Mouse (Mus musculus) lung, embryonic 16.5 days (tissue): ENCODE measurements at regions not wholly inside any gene's neighbourhood (a gene's known extent, or its start where the extent isn't known, plus 50 kb on each side); places are given as distances from the start of the nearest gene placed in this dataset.

Experiments used
- ATAC-seq: fragments of 200-750 bp; cut with Nextera tagmentation; 2 replicates; pipeline ENCODE4 v1.8.0; 2017; ENCODE audit warnings: low read depth, mild to moderate bottlenecking, moderate library complexity
- H3K27ac ChIP-seq: fragments of 300-500 bp; sonication (generic); 2 replicates; pipeline ENCODE4 v1.5.1; 2014; ENCODE audit warnings: mild to moderate bottlenecking, control low read depth, low read length
- H3K27me3 ChIP-seq: fragments of 300-500 bp; sonication (generic); 2 replicates; pipeline ENCODE4 v1.6.1; 2014; ENCODE audit warnings: low read depth, low read length, mixed read lengths; ENCODE audit not compliant: control insufficient read depth, insufficient read depth
- H3K36me3 ChIP-seq: fragments of 300-500 bp; sonication (generic); 2 replicates; pipeline ENCODE4 v1.6.1; 2014; ENCODE audit warnings: low read length; ENCODE audit not compliant: control insufficient read depth, insufficient read depth
- H3K4me1 ChIP-seq: fragments of 300-500 bp; sonication (generic); replicated peaks from 2 replicates; pipeline ENCODE4 v1.6.1; 2014; ENCODE audit warnings: low read length, mixed read lengths; ENCODE audit not compliant: control insufficient read depth, insufficient read depth
- H3K4me2 ChIP-seq: fragments of 300-500 bp; sonication (generic); 2 replicates; pipeline ENCODE4 v1.6.1; 2014; ENCODE audit warnings: low read depth, low read length, control low read depth
- H3K4me3 ChIP-seq: fragments of 300-500 bp; sonication (generic); 2 replicates; pipeline ENCODE4 v1.5.1; 2014; ENCODE audit warnings: mild to moderate bottlenecking, low read length, control low read depth
- H3K9ac ChIP-seq: fragments of 300-500 bp; sonication (generic); 2 replicates; pipeline ENCODE4 v1.6.1; 2014; ENCODE audit warnings: low read length, control low read depth
- H3K9me3 ChIP-seq: fragments of 300-500 bp; sonication (generic); 2 replicates; pipeline ENCODE4 v1.6.1; 2016; ENCODE audit warnings: low read length; ENCODE audit not compliant: control insufficient read depth
- WGBS: fragments of 180-500 bp; shearing (Covaris S2); extraction: QIAGEN DNeasy Blood & Tissue Kit; methylation state at CpG from one replicate; pipeline ENCODE4 v1.1.7; 2014; 5-methylcytosine and 5-hydroxymethylcytosine counted together

- Histone ChIP-seq H3K9ac (no peak overlapping the region), H3K4me3 (no peak overlapping the region), H3K27me3 (no peaks in the 10 kb centered on the region), H3K9me3 (no peaks in the 10 kb centered on the region), H3K4me2 (no peak overlapping the region), H3K4me1 (no peaks in the 10 kb centered on the region), H3K36me3 (no peaks in the 10 kb centered on the region), H3K27ac (no peak overlapping the region)
- WGBS: 82% methylated on average over 12 of the region's 12 CpGs
- ATAC-seq: no peak
Measured at GRCm38 (mm10) chr19:28770419-28770818, 64.4 kb upstream of the Slc1a1 start.

GRCm38 (mm10) chr19:28771836-28772235 is 63.0 kb upstream of the Slc1a1 start:
- Histone ChIP-seq H3K36me3 (no peaks in the 10 kb centered on the region), H3K9ac (no peak overlapping the region), H3K4me1 (no peaks in the 10 kb centered on the region; the same call in 1 of the 2 replicates), H3K27ac (no peak overlapping the region), H3K4me3 (no peak overlapping the region), H3K27me3 (no peaks in the 10 kb centered on the region), H3K4me2 (no peak overlapping the region), H3K9me3 (no peaks in the 10 kb centered on the region)
- ATAC-seq: no peak
- WGBS: 35% methylated on average over 7 of the region's 7 CpGs

GRCm38 (mm10) chr19:28772840-28773570 is 61.8 kb upstream of the Slc1a1 start:
- Histone ChIP-seq H3K36me3 (no peaks in the 10 kb centered on the region), H3K27ac (no peak overlapping the region), H3K4me2 (no peak overlapping the region), H3K27me3 (no peaks in the 10 kb centered on the region), H3K4me3 (no peak overlapping the region), H3K9ac (no peak overlapping the region), H3K9me3 (no peaks in the 10 kb centered on the region), H3K4me1 (no peaks in the 10 kb centered on the region; the same call in 1 of the 2 replicates)
- 50% methylated on average over 9 of the region's 9 CpGs for WGBS
- ATAC-seq: no peak

- peak; percentile 70; the same call in 1 of the 2 replicates for ATAC-seq
- WGBS: 29% methylated on average over 4 of the region's 4 CpGs
- Histone ChIP-seq H3K4me3 (no peak overlapping the region), H3K27ac (no peak overlapping the region), H3K4me2 (no peak overlapping the region), H3K9ac (no peak overlapping the region), H3K9me3 (no peaks in the 10 kb centered on the region), H3K27me3 (no peaks in the 10 kb centered on the region), H3K4me1 (no peaks in the 10 kb centered on the region; the same call in 1 of the 2 replicates), H3K36me3 (no peaks in the 10 kb centered on the region)
Measured at GRCm38 (mm10) chr19:28776868-28777267, 58.0 kb upstream of the Slc1a1 start.

DNA sequence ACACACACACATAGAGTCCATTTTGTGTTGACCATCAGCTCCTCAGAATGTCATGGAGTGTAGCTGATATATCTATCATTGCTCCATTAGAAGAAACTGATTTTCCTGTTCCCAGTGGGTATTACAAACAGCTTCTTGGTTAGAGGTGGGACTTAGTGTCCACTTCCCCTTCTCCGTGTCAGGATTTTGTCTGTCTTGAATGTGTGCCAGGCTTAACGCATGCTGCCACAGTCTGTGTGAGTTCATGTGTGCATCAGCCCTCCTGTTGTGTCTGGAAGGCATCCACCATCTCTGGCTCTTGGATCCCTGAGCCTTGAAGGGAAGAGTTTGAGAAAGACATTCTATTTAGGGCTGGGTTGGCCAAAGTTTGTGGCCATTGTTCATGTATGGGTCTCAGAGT is 57.2 kb upstream of the Slc1a1 start:
- H3K4me2 ChIP-seq: no peak overlapping the region
- no peaks in the 10 kb centered on the region; the same call in 1 of the 2 replicates for H3K4me1 ChIP-seq
- WGBS: 42% methylated on average over 2 of the region's 2 CpGs
- no peak overlapping the region for H3K9ac ChIP-seq
- H3K27me3 ChIP-seq: no peaks in the 10 kb centered on the region
- no peak overlapping the region for H3K27ac ChIP-seq
- no peak overlapping the region for H3K4me3 ChIP-seq
- H3K36me3 ChIP-seq: no peaks in the 10 kb centered on the region
- H3K9me3 ChIP-seq: no peaks in the 10 kb centered on the region
- ATAC-seq: no peak

DNA sequence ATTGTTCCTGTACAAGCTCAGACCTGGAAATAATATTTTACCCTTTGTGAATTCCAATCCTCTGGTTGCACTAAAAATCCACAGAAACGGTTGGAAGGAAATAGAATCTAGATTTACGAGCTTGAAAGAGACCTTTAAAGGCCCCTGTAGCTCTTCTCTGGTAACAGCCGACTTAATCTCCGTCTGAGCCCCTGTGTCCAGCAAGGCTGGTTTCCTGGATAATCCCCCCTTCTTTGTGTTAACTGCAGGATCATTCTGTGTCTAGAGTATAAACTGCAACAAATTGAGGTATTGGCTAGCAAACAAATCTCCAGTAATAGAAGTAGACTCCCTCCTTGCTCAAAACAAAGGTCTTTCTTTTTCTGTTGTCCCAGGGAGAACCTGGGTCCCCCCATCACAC is 56.5 kb upstream of the Slc1a1 start:
- H3K27ac ChIP-seq: no peak overlapping the region
- WGBS: 72% methylated on average over 4 of the region's 4 CpGs
- no peak overlapping the region for H3K4me3 ChIP-seq
- H3K27me3 ChIP-seq: no peaks in the 10 kb centered on the region
- H3K9ac ChIP-seq: no peak overlapping the region
- H3K9me3 ChIP-seq: no peaks in the 10 kb centered on the region
- no peak for ATAC-seq
- no peaks in the 10 kb centered on the region; the same call in 1 of the 2 replicates for H3K4me1 ChIP-seq
- H3K36me3 ChIP-seq: no peaks in the 10 kb centered on the region
- H3K4me2 ChIP-seq: no peak overlapping the region

GRCm38 (mm10) chr19:28781971-28782370 is 52.9 kb upstream of the Slc1a1 start:
- 77% methylated on average over 2 of the region's 2 CpGs for WGBS

More at GRCm38 (mm10) chr19:28781971-28782370, 52.9 kb upstream of the Slc1a1 start:
- H3K4me3 ChIP-seq: no peak overlapping the region
- H3K27ac ChIP-seq: no peak overlapping the region
- no peak overlapping the region for H3K9ac ChIP-seq
- ATAC-seq: no peak
- no peaks in the 10 kb centered on the region for H3K27me3 ChIP-seq
- H3K4me1 ChIP-seq: no peaks in the 10 kb centered on the region; the same call in 1 of the 2 replicates
- no peaks in the 10 kb centered on the region for H3K36me3 ChIP-seq
- no peak overlapping the region for H3K4me2 ChIP-seq
- H3K9me3 ChIP-seq: no peaks in the 10 kb centered on the region
